Mouse (Mus musculus) embryonic facial prominence, embryonic 13.5 days (tissue): ENCODE data around the gene Mansc1. TPM values are rescaled to one million over a fixed set of nuclear protein-coding genes. Genes with fewer than 3 reads are reported as not detected.

Experiments used
- ATAC-seq: fragments of 200-750 bp; cut with Nextera tagmentation; 2 replicates; pipeline ENCODE4 v1.8.0; 2017; ENCODE audit warnings: low read depth; ENCODE audit not compliant: insufficient number of reproducible peaks, insufficient read depth, low FRiP score, low TSS enrichment
- H3K27ac ChIP-seq: fragments of 300-500 bp; sonication (generic); 2 replicates; pipeline ENCODE4 v1.5.1; 2015; ENCODE audit warnings: moderate library complexity, mild to moderate bottlenecking, inconsistent platforms
- H3K27me3 ChIP-seq: fragments of 300-500 bp; sonication (generic); 2 replicates; pipeline ENCODE4 v1.6.1; 2015; ENCODE audit warnings: mild to moderate bottlenecking, inconsistent platforms
- H3K36me3 ChIP-seq: fragments of 300-500 bp; sonication (generic); 2 replicates; pipeline ENCODE4 v1.6.1; 2015; ENCODE audit warnings: mild to moderate bottlenecking, inconsistent platforms
- H3K4me1 ChIP-seq: fragments of 300-500 bp; sonication (generic); 2 replicates; pipeline ENCODE4 v1.6.1; 2015; ENCODE audit warnings: inconsistent platforms
- H3K4me2 ChIP-seq: fragments of 300-500 bp; sonication (generic); 2 replicates; pipeline ENCODE4 v1.6.1; 2015; ENCODE audit warnings: moderate library complexity, mild to moderate bottlenecking, inconsistent platforms
- H3K4me3 ChIP-seq: fragments of 300-500 bp; sonication (generic); 2 replicates; pipeline ENCODE4 v1.5.1; 2015; ENCODE audit warnings: mild to moderate bottlenecking, inconsistent platforms
- H3K9ac ChIP-seq: fragments of 300-500 bp; sonication (generic); 2 replicates; pipeline ENCODE4 v1.6.1; 2015; ENCODE audit warnings: mild to moderate bottlenecking, inconsistent platforms
- H3K9me3 ChIP-seq: fragments of 300-500 bp; sonication (generic); 2 replicates; pipeline ENCODE4 v1.6.1; 2016; ENCODE audit warnings: inconsistent platforms
- WGBS: fragments of 180-500 bp; shearing (Covaris S2); methylation state at CpG from one replicate; pipeline ENCODE4 v1.1.7; 2015; ENCODE audit warnings: mixed read lengths; 5-methylcytosine and 5-hydroxymethylcytosine counted together
- polyA plus RNA-seq: library from polyadenylated mRNA; unstranded; fragments of >200 nt; fragmentation: Nextera tagmentation; extraction: Ambion mirVana; gene quantifications from 2 replicates; pipeline ENCODE4 v1.2.1, GENCODE M21; 2015

Gene Mansc1
- polyA plus RNA-seq, 1 experiment from 2014 or later = 2.1 TPM

DNA sequence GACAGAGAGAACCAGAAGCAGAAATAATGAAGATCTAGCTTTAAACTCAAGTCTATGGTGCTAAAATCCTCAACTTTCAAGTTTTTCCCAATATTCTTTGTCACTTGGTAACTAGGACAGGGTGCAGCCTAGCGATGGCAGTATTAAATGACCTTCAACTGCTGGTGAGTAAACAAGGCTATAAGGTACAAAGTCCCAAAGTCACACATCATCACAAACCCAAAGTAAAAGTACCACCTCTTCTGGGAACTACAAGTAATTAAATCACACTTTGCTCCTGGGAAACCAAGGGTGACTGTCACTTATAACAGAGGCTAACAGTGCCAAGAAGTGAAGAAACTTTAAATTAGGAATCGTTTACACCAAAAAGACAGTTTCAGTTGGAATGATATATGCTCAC, 67.7 kb downstream of the Mansc1 start:
- Histone ChIP-seq H3K36me3 (no peaks in the 10 kb centered on the region), H3K9me3 (no peaks in the 10 kb centered on the region), H3K27ac (no peak overlapping the region), H3K4me2 (peak overlapping the region; percentile 81), H3K4me1 (peaks cover 20% of the 10 kb centered on the region), H3K27me3 (no peaks in the 10 kb centered on the region), H3K9ac (no peak overlapping the region), H3K4me3 (peak overlapping the region; percentile 94)
- WGBS = 71% methylated on average over 2 of the region's 2 CpGs
- no peak for ATAC-seq

DNA sequence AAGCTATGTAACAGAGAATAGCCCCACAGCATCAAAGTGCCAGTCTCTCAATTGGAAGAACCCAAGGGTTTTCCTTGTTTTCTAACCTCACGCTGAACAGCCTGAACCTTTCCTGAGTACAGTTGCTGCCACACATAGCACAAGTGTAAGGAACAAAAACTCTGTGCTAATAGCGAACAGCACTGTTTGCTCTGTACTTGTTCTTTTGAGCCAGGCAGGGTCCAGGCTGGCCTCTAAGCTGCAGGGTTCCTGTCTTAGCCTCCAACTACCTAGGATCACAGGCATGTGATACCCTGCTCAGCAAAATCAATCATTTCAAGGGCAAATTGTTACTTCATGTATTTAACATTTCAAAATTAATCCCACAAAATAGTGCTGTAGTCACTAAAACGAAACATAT, 72.7 kb downstream of the Mansc1 start:
- H3K4me3 ChIP-seq = no peak overlapping the region
- H3K9me3 ChIP-seq = no peaks in the 10 kb centered on the region
- H3K4me2 ChIP-seq = no peak overlapping the region
- H3K27ac ChIP-seq = no peak overlapping the region
- no peak for ATAC-seq
- H3K36me3 ChIP-seq = no peaks in the 10 kb centered on the region
- WGBS = 75% methylated on average over 3 of the region's 3 CpGs
- H3K27me3 ChIP-seq = no peaks in the 10 kb centered on the region
- peaks cover 29% of the 10 kb centered on the region for H3K4me1 ChIP-seq
- no peak overlapping the region for H3K9ac ChIP-seq

Other genes starting within 250 kb of the Mansc1 start
- gene Bcl2l14, start 236.2 kb downstream of the Mansc1 start, polyA plus RNA-seq = 1.0 and 2.3 TPM in 2 replicates
- gene Lrp6, start 65.5 kb downstream of the Mansc1 start, polyA plus RNA-seq = 34.2 and 43.6 TPM in 2 replicates
- 21.3 and 23.1 TPM in 2 replicates for gene Borcs5, start 7.0 kb upstream of the Mansc1 start, polyA plus RNA-seq
- 14.3 and 18.0 TPM in 2 replicates for gene Dusp16, start 160.1 kb upstream of the Mansc1 start, polyA plus RNA-seq
- gene Crebl2, start 197.7 kb upstream of the Mansc1 start, polyA plus RNA-seq = 3.2 and 3.9 TPM in 2 replicates